Mouse (Mus musculus): ENCODE measurements around the gene Inpp5b.

Gene Inpp5b

DNA sequence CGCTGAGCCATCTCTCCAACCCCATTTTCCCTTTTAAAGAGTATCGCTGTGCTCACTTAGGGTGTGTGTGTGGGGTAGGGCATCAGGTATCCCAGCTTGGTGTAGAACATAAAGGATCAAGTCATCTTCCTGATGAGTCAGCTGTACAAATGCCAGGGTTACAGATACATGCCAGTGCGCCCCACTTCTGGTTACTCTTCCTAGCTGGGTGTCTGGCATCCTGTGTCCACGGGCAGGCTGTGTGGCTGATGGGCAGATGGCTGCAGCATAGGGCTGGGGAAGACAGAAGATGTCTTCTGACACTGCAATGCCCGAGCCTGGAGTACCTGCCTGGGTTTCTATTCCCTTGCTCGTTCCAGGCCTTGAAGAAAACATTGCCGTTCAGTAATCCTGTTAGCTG, 39.7 kb downstream of the Inpp5b start:
- no peak for TF ChIP-seq GATA4 (IDR thresholded peaks at IDR 0.05; ENCODE audit: insufficient replicate concordance, low read length)

DNA sequence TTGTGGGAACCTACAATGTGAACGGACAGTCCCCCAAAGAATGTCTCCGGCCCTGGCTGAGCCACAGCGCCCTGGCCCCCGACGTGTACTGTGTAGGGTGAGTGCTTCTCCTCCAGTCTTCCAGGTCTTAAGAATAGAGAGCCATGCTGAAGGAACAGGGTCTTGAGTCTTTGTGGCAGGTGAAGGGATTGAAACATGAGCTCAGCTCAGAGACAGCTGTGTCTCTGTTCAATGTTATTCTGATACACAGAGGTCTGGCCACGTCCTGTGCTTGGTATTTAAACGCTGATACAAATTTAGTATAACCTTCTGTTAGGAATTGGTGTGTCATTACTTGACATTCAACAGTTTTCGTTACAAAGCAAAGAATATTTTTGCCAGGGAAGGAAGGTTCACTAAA, 40.7 kb downstream of the Inpp5b start:
- TF ChIP-seq GATA4 (IDR thresholded peaks at IDR 0.05; ENCODE audit: insufficient replicate concordance, low read length) = no peak

DNA sequence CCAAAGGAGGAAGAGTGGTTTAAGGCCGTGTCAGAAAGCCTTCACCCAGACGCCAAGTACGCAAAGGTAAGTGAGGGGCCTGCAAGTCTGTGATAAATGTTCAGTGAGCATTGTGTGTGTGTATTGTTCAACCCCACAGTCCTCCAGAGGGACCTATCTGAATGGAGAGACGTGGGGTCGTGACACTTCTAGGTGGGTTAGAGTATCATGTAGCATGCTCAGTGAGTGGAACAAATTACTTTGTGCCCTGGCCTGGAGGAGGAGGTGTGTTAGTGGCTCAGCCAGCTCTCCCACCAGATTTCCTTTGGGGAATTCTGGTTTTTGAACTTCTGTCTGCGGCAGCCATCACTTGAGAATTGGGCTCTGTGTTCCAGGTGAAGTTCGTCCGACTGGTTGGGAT, 42.3 kb downstream of the Inpp5b start:
- TF ChIP-seq GATA4 (IDR thresholded peaks at IDR 0.05; ENCODE audit: insufficient replicate concordance, low read length) = no peak

DNA sequence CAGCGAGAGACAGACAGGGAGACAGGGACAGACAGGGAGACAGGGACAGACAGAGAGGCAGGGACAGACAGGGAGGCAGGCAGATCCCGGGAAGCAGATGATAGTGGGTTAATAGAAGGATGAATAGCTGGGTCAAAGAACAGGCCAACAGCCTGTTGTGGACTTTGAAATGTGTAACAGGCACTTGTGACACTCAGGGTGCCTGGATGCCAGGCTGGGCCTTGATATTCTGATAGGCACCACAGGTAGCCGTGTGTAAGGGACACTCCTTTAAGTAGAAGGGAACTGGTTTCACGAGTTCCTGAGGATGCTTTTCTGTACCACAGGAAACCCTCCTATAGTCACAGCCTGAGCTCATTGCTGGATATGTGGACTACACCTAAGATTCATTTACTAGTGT, 48.4 kb downstream of the Inpp5b start:
- no peak; the same call in 1 of the 2 replicates for TF ChIP-seq GATA4 (IDR thresholded peaks at IDR 0.05; ENCODE audit: insufficient replicate concordance, low read length)

DNA sequence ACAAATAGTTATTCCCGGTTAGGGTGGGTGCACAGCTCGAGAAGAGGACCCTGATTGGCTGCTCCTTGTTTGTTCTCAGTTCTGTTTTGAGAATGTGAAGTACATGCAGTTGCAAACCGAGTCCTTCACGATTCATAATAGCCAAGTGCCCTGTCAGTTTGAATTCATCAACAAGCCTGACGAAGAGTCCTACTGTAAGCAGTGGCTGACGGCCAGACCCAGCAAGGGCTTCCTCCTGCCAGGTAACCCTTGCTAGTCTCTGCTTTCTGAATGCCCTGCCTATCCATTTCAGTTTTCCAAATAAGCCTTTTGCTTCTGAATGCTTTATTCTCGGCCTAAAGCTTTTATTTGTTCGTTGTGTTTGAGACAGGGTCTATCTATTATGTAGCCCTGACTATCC, 50.5 kb downstream of the Inpp5b start:
- no peak for TF ChIP-seq GATA4 (IDR thresholded peaks at IDR 0.05; ENCODE audit: insufficient replicate concordance, low read length)

DNA sequence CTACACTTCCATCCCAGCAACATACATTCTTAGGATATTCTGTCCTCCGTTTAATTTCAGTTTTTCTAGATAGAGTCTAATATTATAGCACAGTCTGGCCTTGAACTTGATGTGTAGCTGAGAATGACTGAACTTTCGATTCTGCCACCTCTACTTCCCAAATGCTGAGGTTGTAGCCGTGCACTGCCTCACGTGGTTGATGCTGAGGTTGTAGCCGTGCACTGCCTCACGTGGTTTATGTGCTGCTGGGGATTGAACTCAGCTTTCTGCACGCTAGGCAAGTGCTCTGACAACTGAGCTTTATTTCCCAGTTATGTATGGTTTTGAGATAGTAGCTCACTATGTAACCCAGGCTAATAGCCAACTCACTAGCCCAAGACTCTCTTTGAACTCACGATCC, 54.5 kb downstream of the Inpp5b start:
- TF ChIP-seq GATA4 (IDR thresholded peaks at IDR 0.05; ENCODE audit: insufficient replicate concordance, low read length) = no peak

DNA sequence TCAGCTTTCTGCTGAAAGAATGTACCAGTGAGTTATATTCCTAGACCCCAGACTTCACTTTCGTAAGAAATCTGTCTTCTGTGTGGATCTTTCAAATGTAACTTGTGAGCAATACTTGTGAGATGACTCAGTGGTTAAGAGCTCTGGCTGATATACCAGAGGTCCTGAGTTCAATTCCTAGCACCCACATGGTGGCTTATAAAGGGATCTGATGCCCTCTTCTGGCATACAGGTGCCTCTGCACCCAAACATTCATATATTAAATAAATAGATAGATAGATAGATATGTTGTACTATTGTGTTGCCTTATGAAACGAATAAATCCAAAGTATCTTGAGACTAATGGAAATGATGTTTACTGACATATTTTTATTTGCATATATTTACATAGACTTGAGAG, 55.3 kb downstream of the Inpp5b start:
- TF ChIP-seq GATA4 (IDR thresholded peaks at IDR 0.05; ENCODE audit: insufficient replicate concordance, low read length) = no peak

DNA sequence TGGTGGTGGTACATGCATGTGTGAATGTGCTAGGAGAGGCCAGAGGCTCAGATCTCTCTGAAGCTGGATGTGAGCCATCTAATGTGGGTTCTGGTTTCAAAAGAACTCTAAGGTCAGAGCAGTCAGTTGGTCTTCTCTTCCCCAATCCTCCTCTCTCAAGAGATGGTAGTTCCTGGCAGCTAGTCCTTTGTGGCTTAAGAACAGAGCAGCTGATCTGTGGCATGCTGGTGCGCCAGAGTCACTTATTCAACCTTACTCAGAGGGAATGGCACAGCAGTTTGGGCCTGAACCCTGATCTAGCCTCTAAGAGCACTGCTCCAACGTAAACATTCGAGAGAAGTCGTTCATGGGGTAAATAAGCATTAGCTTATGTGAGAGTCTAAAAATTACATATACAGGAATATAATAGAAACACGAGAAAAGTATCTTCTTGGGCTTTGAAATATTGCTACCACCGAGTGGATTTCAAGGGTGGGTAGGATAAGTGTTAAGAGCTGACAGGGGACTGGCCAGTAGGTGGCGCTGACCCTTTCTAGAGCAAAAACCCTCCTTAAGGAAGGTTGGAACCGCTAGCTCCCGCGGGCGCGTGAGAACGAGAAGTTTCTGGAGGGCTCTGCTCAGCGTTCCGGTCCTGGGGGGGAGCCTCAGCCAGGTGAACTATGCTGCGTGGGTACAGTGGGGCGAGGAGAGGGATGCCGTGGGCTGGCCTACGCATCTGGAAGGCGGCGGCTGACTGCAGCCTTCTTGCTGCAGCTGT, 60.1 kb downstream of the Inpp5b start, which contains the start of gene Mtf1:
Mtf1 (plus strand) TSS at position 553 of the 757 bp plus-strand sequence.
- TF ChIP-seq GATA4 (IDR thresholded peaks at IDR 0.05; ENCODE audit: insufficient replicate concordance, low read length) = no peak

DNA sequence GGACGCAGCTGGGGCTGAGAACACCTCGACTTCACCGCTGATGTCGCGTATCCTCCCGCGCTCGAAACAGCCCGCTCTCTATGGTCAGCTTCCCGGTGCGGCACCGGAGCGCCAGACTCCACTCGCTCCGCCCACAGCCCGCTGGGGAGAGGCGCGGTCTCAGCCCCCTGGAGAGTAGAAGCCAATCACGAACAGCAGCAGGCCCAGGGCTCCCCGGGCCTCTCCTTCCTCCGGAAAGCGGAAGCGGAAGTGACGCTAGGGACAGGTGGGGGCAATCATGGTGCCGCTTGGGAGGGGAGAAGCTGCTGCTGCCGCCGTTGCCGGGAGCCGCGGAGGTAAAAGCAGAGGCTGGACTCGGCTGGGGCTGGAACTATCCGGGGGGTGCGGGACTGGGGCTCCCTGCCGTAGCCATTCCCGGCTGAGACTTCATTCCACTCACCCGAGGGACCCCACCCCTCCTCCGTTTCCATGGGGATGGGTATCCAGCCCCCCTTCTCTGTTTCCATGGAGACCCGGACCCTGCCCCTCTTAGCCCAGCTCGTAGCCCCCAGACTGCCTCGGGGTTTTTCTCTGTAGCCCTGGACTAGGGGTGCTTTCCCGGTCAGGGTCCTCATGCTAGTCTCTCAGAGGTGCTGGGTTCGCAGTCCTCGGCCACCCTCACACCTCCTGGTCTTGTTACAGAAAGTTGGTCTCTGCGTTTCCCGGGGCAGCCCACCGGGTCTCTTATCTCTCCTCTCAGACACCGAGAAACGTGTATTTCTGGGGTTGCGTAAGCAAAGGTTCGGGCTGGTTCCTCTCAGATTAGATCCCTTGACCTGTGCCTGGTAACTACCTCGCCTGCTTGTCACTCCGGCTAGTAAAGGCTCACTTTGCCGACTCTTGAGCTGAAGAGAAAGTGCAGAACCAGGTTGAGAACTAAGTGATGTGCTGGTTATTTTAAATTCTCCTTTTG, 60.9 kb downstream of the Inpp5b start:
- no peak; the same call in 1 of the 2 replicates for TF ChIP-seq GATA4 (IDR thresholded peaks at IDR 0.05; ENCODE audit: insufficient replicate concordance, low read length)

DNA sequence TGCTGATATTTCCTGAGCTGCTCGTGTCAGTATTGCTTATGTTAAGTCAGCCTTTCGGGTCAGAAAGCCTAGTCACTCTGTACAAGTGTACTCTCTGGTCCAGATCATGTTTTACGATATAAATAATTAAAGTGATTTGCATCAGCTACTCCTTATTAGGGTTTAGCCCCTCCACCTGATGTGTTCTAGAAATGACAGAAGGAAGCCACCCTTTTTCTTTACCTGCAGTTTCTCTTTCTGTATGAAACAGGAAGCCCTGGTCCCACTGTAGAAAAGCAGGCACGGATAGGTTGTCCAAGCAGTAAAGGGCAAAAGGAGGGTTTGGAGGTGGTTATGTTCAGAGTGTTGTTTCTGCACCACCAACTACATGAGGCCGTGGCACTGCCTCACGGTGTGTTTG, 61.8 kb downstream of the Inpp5b start:
- TF ChIP-seq GATA4 (IDR thresholded peaks at IDR 0.05; ENCODE audit: insufficient replicate concordance, low read length) = no peak

DNA sequence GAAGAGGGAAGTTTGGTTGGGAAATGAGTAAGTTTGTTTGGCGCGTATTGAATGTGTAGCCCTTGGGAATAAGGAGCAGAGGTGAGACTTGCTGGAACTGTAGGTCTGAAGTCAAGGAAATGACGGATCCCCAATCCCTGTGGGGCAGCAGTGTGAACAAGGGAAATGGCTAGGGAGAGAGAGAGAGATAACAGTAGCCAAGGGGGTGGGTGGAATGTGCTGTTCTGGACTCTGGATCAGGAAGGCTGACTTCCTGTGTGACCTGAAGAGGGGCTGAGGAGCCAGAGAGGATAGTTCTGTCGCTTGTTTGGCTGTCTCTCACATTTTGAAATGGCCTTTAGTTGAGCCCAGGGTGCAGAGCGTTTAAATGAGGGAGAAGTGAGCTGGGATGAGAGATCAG, 66.9 kb downstream of the Inpp5b start:
- peak; percentile 94 for TF ChIP-seq GATA4 (IDR thresholded peaks at IDR 0.05; ENCODE audit: insufficient replicate concordance, low read length)

DNA sequence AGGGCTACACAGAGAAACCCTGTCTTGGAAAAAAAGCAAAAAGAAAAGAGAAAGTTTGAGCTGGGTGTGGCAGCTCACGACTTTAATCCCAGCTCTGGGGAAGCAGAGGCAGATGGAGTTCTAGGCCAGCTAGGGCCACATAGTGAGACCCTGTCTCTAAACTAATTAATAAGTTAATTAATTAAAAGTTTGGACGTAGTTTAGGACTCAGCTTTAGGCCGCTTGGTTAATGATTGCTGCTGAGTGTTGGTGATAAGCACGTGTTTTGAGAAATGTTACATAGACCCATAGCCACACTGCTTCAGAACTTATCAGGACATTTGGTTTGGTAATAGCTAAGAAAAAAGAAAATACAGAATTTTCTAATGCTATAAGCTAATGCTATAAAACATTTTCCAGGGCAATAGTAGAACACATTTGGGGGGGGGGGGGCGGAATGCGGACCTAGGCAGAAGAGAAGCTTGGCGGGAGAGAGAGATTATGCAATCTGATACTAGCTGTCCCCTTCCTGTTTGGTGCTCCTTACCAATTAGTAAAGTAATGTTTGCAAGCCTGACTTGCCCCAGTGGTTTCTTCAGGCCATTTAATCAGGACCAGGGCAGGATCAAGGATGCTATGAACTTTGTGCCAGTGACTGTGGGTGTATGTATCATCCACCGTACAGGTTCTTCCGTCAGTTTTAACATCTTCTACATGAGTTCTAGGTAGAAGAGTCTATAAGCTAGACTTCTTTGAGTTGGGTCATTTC, 67.7 kb downstream of the Inpp5b start:
- TF ChIP-seq GATA4 (IDR thresholded peaks at IDR 0.05; ENCODE audit: insufficient replicate concordance, low read length) = no peak

DNA sequence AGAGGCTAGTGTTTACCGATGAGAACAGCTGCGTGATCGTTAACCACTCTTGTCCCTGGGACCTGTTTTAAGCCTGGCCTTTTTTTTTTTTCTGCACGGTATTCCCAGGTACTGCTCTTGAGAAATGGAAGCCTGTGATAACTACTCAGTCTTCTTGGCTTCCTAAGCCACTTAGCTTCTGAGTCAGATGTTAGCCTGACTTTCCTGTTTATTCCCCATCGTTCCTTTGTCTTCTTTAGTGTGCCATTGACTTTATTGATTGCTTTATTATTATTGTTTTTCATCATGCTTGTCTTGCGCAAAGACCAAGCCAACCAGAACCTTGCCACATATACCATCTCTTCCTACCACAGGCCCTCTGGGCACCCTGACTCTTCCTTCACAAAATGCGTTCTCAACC, 68.4 kb downstream of the Inpp5b start:
- TF ChIP-seq GATA4 (IDR thresholded peaks at IDR 0.05; ENCODE audit: insufficient replicate concordance, low read length) = no peak

DNA sequence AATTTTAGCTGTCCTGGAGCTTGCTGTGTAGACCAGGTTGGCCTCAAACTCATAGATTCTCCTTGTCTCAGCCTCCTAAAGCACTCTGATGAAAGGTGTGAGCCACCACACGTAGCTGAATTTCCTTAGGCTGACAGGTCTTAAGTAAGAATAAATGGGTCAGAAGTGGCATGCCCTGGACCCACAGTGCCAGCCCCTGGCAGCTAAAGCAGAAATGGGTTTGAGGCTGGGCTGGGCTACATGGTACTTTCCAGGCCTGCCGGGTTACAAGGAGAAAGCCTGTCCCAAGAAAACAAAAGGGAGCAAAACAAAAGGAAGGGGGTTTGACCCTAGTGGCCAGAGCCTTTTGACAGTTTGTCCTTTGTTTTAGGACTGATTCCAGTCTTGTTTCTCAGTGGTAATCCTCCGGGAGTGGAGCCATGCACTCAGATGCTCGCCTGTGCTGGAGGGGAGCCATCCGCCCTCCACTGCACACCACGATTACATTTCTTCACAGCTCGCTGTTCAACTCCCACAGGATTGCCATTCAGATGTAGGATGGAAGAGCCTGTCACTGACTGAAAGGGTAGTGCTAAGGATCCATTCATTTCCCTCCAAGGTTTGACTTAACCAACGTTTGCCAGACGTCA, 69.8 kb downstream of the Inpp5b start:
- no peak for TF ChIP-seq GATA4 (IDR thresholded peaks at IDR 0.05; ENCODE audit: insufficient replicate concordance, low read length)

DNA sequence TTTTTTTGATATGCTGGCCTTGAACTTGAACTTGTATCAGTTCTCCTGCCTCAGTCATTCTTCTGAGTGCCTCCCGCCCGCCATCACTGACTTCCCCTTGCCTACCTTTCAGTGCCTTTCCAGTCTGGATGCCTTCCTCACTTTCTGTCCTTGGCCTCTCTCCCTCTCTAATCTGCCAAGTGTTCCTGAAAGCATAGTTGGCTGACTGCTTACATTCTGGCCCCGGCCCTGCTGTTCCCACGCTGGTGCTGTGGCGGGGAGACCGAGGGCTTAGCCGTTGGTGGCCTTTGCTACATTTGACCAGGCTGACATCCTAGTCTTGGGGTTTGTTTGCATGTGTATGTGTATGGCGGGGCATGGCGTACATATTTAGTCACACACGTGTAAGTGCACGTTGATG, 74.3 kb downstream of the Inpp5b start:
- TF ChIP-seq GATA4 (IDR thresholded peaks at IDR 0.05; ENCODE audit: insufficient replicate concordance, low read length) = no peak

Measured in liver, adult (tissue).